Mouse (Mus musculus): ENCODE measurements at regions not wholly inside any gene's neighbourhood (a gene's known extent, or its start where the extent isn't known, plus 50 kb on each side); places are given as distances from the start of the nearest gene placed in this dataset.

- no peak for DNase-seq (ENCODE audit: low read depth, low spot score)
Observed at GRCm38 (mm10) chr14:102621546-102621945, 360.9 kb downstream of the Kctd12 start.

- no peak for DNase-seq (ENCODE audit: low read depth, low spot score)
Observed at GRCm38 (mm10) chr14:102619056-102619455, 363.4 kb downstream of the Kctd12 start.

GRCm38 (mm10) chr14:102615588-102616309 is 366.7 kb downstream of the Kctd12 start:
- no peak for DNase-seq (ENCODE audit: low read depth, low spot score)

- DNase-seq (ENCODE audit: low read depth, low spot score) = no peak
Observed at GRCm38 (mm10) chr14:102606055-102606454, 376.4 kb downstream of the Kctd12 start.

- peak; percentile 34 for DNase-seq (ENCODE audit: low read depth, low spot score)
Observed at GRCm38 (mm10) chr14:102594850-102595249, 387.6 kb downstream of the Kctd12 start.

- DNase-seq (ENCODE audit: low read depth, low spot score) = no peak
Observed at GRCm38 (mm10) chr14:102553781-102554180, 428.7 kb downstream of the Kctd12 start.

GRCm38 (mm10) chr14:102552598-102552997 is 429.8 kb downstream of the Kctd12 start:
- no peak for DNase-seq (ENCODE audit: low read depth, low spot score)

GRCm38 (mm10) chr14:102524894-102525577 is 457.4 kb downstream of the Kctd12 start:
- DNase-seq (ENCODE audit: low read depth, low spot score) = no peak

GRCm38 (mm10) chr14:102516765-102517164 is 465.7 kb downstream of the Kctd12 start:
- DNase-seq (ENCODE audit: low read depth, low spot score) = peak; percentile 26

GRCm38 (mm10) chr14:102514527-102514926 is 467.9 kb downstream of the Kctd12 start:
- no peak for DNase-seq (ENCODE audit: low read depth, low spot score)

GRCm38 (mm10) chr14:102512651-102513050 is 469.8 kb downstream of the Kctd12 start:
- no peak for DNase-seq (ENCODE audit: low read depth, low spot score)

- no peak for DNase-seq (ENCODE audit: low read depth, low spot score)
Observed at GRCm38 (mm10) chr14:102511691-102512383, 470.6 kb downstream of the Kctd12 start.

- DNase-seq (ENCODE audit: low read depth, low spot score) = no peak
Observed at GRCm38 (mm10) chr14:102510387-102510786, 472.1 kb downstream of the Kctd12 start.

GRCm38 (mm10) chr14:102505696-102506321 is 476.6 kb downstream of the Kctd12 start:
- no peak for DNase-seq (ENCODE audit: low read depth, low spot score)

GRCm38 (mm10) chr14:102497179-102497578 is 485.3 kb downstream of the Kctd12 start:
- DNase-seq (ENCODE audit: low read depth, low spot score) = no peak

GRCm38 (mm10) chr14:102492376-102492775 is 490.1 kb downstream of the Kctd12 start:
- DNase-seq (ENCODE audit: low read depth, low spot score) = no peak

GRCm38 (mm10) chr14:102491205-102491604 is 491.2 kb downstream of the Kctd12 start:
- no peak for DNase-seq (ENCODE audit: low read depth, low spot score)

GRCm38 (mm10) chr14:102477162-102477561 is 505.3 kb downstream of the Kctd12 start:
- no peak for DNase-seq (ENCODE audit: low read depth, low spot score)

- no peak for DNase-seq (ENCODE audit: low read depth, low spot score)
Observed at GRCm38 (mm10) chr14:102469326-102469725, 513.1 kb downstream of the Kctd12 start.

- DNase-seq (ENCODE audit: low read depth, low spot score) = no peak
Observed at GRCm38 (mm10) chr14:102461001-102461400, 521.4 kb downstream of the Kctd12 start.

- no peak for DNase-seq (ENCODE audit: low read depth, low spot score)
Observed at GRCm38 (mm10) chr14:102439738-102440137, 542.7 kb downstream of the Kctd12 start.
